ENCODE assay signal across 8 mouse cellular contexts in genomic region chr5:116421791-116422481, GRCm38 (mm10). TPM values are rescaled to one million over a fixed set of nuclear protein-coding genes. Genes with fewer than 3 reads are reported as not detected.
DNase-seq lines count a peak whose midpoint lies in the region; ATAC-seq and TF ChIP-seq lines count a peak whose summit lies in the region.

No protein-coding gene starts in this region.

- peak overlapping the region; percentile 31; the same call in 1 of the 2 replicates for H3K9ac ChIP-seq in kidney, postnatal 0 days (ENCODE audit: low read depth, low read length)
- peak overlapping the region; percentile 13; the same call in 1 of the 2 replicates for H3K9ac ChIP-seq in hindbrain, embryonic 14.5 days

- H3K4me1 ChIP-seq in kidney, postnatal 0 days (replicated peaks; ENCODE audit: insufficient read depth, low read length): peaks cover 11% of the 10 kb centered on the region
- peaks cover 31% of the 10 kb centered on the region for H3K4me1 ChIP-seq in embryonic facial prominence, embryonic 10.5 days
- peaks cover 12% of the 10 kb centered on the region for H3K4me1 ChIP-seq in hindbrain, embryonic 14.5 days (replicated peaks; ENCODE audit: control insufficient read depth, insufficient read depth, low read length)

- TF ChIP-seq CTCF in kidney, postnatal 0 days (IDR thresholded peaks at IDR 0.05; ENCODE audit: low read depth): no peak

- H3K27me3 ChIP-seq in kidney, postnatal 0 days (ENCODE audit: insufficient read depth, low read length): no peaks in the 10 kb centered on the region
- H3K27me3 ChIP-seq in embryonic facial prominence, embryonic 10.5 days (replicated peaks; ENCODE audit: low read depth, poor library complexity, severe bottlenecking): peaks cover 27% of the 10 kb centered on the region
- no peaks in the 10 kb centered on the region for H3K27me3 ChIP-seq in hindbrain, embryonic 14.5 days (ENCODE audit: control insufficient read depth, insufficient read depth, low read length)

- H3K4me3 ChIP-seq in kidney, postnatal 0 days (replicated peaks; ENCODE audit: low read depth, low read length): peak overlapping the region; percentile 33
- peak overlapping the region; percentile 56 for H3K4me3 ChIP-seq in embryonic facial prominence, embryonic 10.5 days
- H3K4me3 ChIP-seq in hindbrain, embryonic 14.5 days (replicated peaks; ENCODE audit: low read length): peak overlapping the region; percentile 2; the same call in 1 of the 2 replicates

- no peak for ATAC-seq in kidney, postnatal 0 days (replicated peaks; ENCODE audit: low FRiP score, low read depth)
- no peak for ATAC-seq in hindbrain, embryonic 14.5 days (ENCODE audit: low FRiP score)

- peak overlapping the region; percentile 69 for H3K4me2 ChIP-seq in kidney, postnatal 0 days (ENCODE audit: low read length)
- peak overlapping the region; percentile 49 for H3K4me2 ChIP-seq in hindbrain, embryonic 14.5 days (replicated peaks)

- 0 out of 2 replicates have a peak overlapping the region, but pooled peaks have one; percentile 13 for H3K27ac ChIP-seq in kidney, postnatal 0 days
- peak overlapping the region; percentile 73 for H3K27ac ChIP-seq in embryonic facial prominence, embryonic 10.5 days (replicated peaks)
- H3K27ac ChIP-seq in hindbrain, embryonic 14.5 days: no peak overlapping the region

- 53% methylated on average over 22 of the region's 22 CpGs for WGBS in kidney, postnatal 0 days
- 51% methylated on average over 22 of the region's 22 CpGs for WGBS in embryonic facial prominence, embryonic 10.5 days
- 52% methylated on average over 22 of the region's 22 CpGs for WGBS in hindbrain, embryonic 14.5 days

- no peaks in the 10 kb centered on the region for H3K9me3 ChIP-seq in kidney, postnatal 0 days (replicated peaks; ENCODE audit: low read length)
- H3K9me3 ChIP-seq in embryonic facial prominence, embryonic 10.5 days: no peaks in the 10 kb centered on the region
- H3K9me3 ChIP-seq in hindbrain, embryonic 14.5 days (ENCODE audit: control insufficient read depth, low read length): no peaks in the 10 kb centered on the region

- H3K36me3 ChIP-seq in kidney, postnatal 0 days (ENCODE audit: insufficient read depth, low read length): no peaks in the 10 kb centered on the region
- H3K36me3 ChIP-seq in embryonic facial prominence, embryonic 10.5 days (replicated peaks): no peaks in the 10 kb centered on the region
- no peaks in the 10 kb centered on the region for H3K36me3 ChIP-seq in hindbrain, embryonic 14.5 days (replicated peaks; ENCODE audit: control insufficient read depth, insufficient read depth)

- DNase-seq in kidney, postnatal 0 days (ENCODE audit: low spot score): no peak
- no peak for DNase-seq in kidney, postnatal 36 days
- peak; percentile 15 for DNase-seq in embryonic facial prominence, embryonic 10.5 days (ENCODE audit: low spot score)
- DNase-seq in hindbrain, embryonic 14.5 days (ENCODE audit: low spot score): no peak
- DNase-seq in lung, postnatal 36 days: peak; percentile 68
- DNase-seq in layer of hippocampus, postnatal 25 days (ENCODE audit: extremely low spot score in 1 of 2, low spot score in 1 of 2): no peak
- DNase-seq in layer of hippocampus, postnatal 14 days (ENCODE audit: low spot score in 2 of 2): no peak
- DNase-seq in ovary, postnatal 36 days (ENCODE audit: low spot score): no peak

RNA-seq across cellular contexts. Expression of gene Hspb8, which starts 0.7 kb away (rescaled TPM):
- 4.3 and 5.0 TPM in 2 replicates for polyA plus RNA-seq in kidney, postnatal 0 days (2015; fragmentation: Nextera tagmentation; extraction: Ambion mirVana)
- polyA plus RNA-seq in embryonic facial prominence, embryonic 10.5 days (2016; fragmentation: Nextera tagmentation; extraction: Ambion mirVana): 6.8 and 8.0 TPM in 2 replicates
- polyA plus RNA-seq in hindbrain, embryonic 14.5 days (2014; fragmentation: Nextera tagmentation; extraction: Ambion mirVana): 4.7 and 5.6 TPM in 2 replicates
- total RNA-seq in layer of hippocampus, postnatal 25 days (2021): 10 to 100 TPM; 11.7 to 13.6 TPM
- 10 to 100 TPM; 11.3 to 13.8 TPM for total RNA-seq in layer of hippocampus, postnatal 14 days (2021)

Comparison
In these comparisons a context has a peak if more than half of its experiments do, and no peak if none do; other contexts are left out.
1. DNase-seq: peak in embryonic facial prominence, embryonic 10.5 days (single experiment) and lung, postnatal 36 days (single experiment); none in kidney, postnatal 0 days (single experiment), kidney, postnatal 36 days (0 of 2), hindbrain, embryonic 14.5 days (single experiment), layer of hippocampus, postnatal 25 days (0 of 2), layer of hippocampus, postnatal 14 days (0 of 2) and ovary, postnatal 36 days (single experiment).
2. H3K4me3 ChIP-seq: peak in every context shown above with its lines; median percentile 56 in embryonic facial prominence, embryonic 10.5 days; 33 in kidney, postnatal 0 days; 2 in hindbrain, embryonic 14.5 days.